Comparison of ENCODE assay signal across 20 mouse cellular contexts in the genomic region with DNA sequence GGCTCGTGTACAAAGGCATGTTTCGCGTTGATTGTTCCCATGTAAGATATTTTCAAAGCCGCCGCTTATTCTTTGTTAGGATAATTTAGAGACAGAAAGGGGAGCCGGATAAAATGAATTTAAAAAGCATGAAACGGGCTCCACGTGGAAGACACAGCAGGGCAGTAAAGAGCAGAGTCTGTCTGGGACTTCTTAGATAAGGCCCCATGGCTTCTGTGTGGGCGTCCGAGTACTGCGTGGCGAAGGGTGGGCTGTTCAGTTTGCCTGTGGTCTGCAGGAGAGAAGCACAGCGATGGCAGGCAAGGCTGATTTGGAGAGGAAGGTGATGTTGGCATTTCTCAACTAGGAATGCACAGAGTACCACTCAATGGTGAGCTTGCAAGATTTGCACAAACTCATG. TPM values are rescaled to one million over a fixed set of nuclear protein-coding genes. Genes with fewer than 3 reads are reported as not detected.
A peak's percentile ranks its signal among the peaks of the same experiment; 100 is the strongest.
DNase-seq lines count a peak whose midpoint lies in the region; ATAC-seq and TF ChIP-seq lines count a peak whose summit lies in the region.
"Had no signal": no experiment of that assay in that cellular context is flagged by ENCODE, and none has a peak within 500 bp of the region (broad histone marks: within the 10 kb centered on the region; RNA-seq: fewer than 3 reads in every experiment).

No protein-coding gene starts in this region.

- TF ChIP-seq POLR2A in lung, adult 2 months (IDR thresholded peaks at IDR 0.05; ENCODE audit: borderline replicate concordance, extremely low read depth, low read depth, low read length) = no peak

- peaks cover 27% of the 10 kb centered on the region for H3K4me1 ChIP-seq in forebrain, embryonic 10.5 days
- peaks cover 2% of the 10 kb centered on the region; the same call in 1 of the 2 replicates for H3K4me1 ChIP-seq in forebrain, embryonic 11.5 days (replicated peaks; ENCODE audit: control insufficient read depth, insufficient read depth, low read length)
- H3K4me1 ChIP-seq in hindbrain, embryonic 13.5 days (replicated peaks) = peaks cover 37% of the 10 kb centered on the region
- H3K4me1 ChIP-seq in midbrain, embryonic 13.5 days (replicated peaks) = peaks cover 57% of the 10 kb centered on the region
- H3K4me1 ChIP-seq in lung, postnatal 0 days (ENCODE audit: insufficient read depth, low read depth, low read length) = no peaks in the 10 kb centered on the region
- no peaks in the 10 kb centered on the region for H3K4me1 ChIP-seq in lung, adult 2 months (ENCODE audit: control insufficient read depth, insufficient read depth, low read length)
- H3K4me1 ChIP-seq: liver, embryonic 12.5 days had no signal

- 86% methylated on average over 13 of the region's 13 CpGs for WGBS in forebrain, embryonic 10.5 days
- WGBS in forebrain, embryonic 11.5 days = 66% methylated on average over 13 of the region's 13 CpGs
- 36% methylated on average over 13 of the region's 13 CpGs for WGBS in hindbrain, embryonic 13.5 days
- 34% methylated on average over 13 of the region's 13 CpGs for WGBS in midbrain, embryonic 13.5 days
- 88% methylated on average over 13 of the region's 13 CpGs for WGBS in lung, postnatal 0 days
- WGBS in lung, adult 2 months = 87% methylated on average over 13 of the region's 13 CpGs

- TF ChIP-seq CTCF in lung, postnatal 0 days (IDR thresholded peaks at IDR 0.05) = no peak
- TF ChIP-seq CTCF in lung, adult 2 months (IDR thresholded peaks at IDR 0.05; ENCODE audit: insufficient read depth, low read length) = no peak

- peak overlapping the region; percentile 56; the same call in 1 of the 2 replicates for H3K27ac ChIP-seq in forebrain, embryonic 10.5 days
- H3K27ac ChIP-seq in forebrain, embryonic 11.5 days (ENCODE audit: low read depth, low read length) = no peak overlapping the region
- peak overlapping the region; percentile 63 for H3K27ac ChIP-seq in hindbrain, embryonic 13.5 days
- peak overlapping the region; percentile 82 for H3K27ac ChIP-seq in midbrain, embryonic 13.5 days
- no peak overlapping the region for H3K27ac ChIP-seq in lung, postnatal 0 days (ENCODE audit: low read length)
- H3K27ac ChIP-seq: heart, embryonic 10.5 days; liver, embryonic 12.5 days had no signal

- TF ChIP-seq EP300 in lung, postnatal 0 days (IDR thresholded peaks at IDR 0.05) = no peak

- H3K9me3 ChIP-seq in forebrain, embryonic 10.5 days = no peaks in the 10 kb centered on the region
- no peaks in the 10 kb centered on the region for H3K9me3 ChIP-seq in forebrain, embryonic 11.5 days (ENCODE audit: control insufficient read depth, low read length)
- no peaks in the 10 kb centered on the region for H3K9me3 ChIP-seq in hindbrain, embryonic 13.5 days
- no peaks in the 10 kb centered on the region for H3K9me3 ChIP-seq in midbrain, embryonic 13.5 days
- no peaks in the 10 kb centered on the region for H3K9me3 ChIP-seq in lung, postnatal 0 days (ENCODE audit: low read length)
- H3K9me3 ChIP-seq: heart, embryonic 10.5 days; liver, embryonic 12.5 days had no signal

- no peak overlapping the region for H3K4me2 ChIP-seq in forebrain, embryonic 11.5 days (ENCODE audit: low read depth, low read length, severe bottlenecking)
- H3K4me2 ChIP-seq in hindbrain, embryonic 13.5 days = no peak overlapping the region
- peak overlapping the region; percentile 9; the same call in 1 of the 2 replicates for H3K4me2 ChIP-seq in midbrain, embryonic 13.5 days (replicated peaks)
- H3K4me2 ChIP-seq in lung, postnatal 0 days (replicated peaks; ENCODE audit: low read depth, low read length) = no peak overlapping the region
- H3K4me2 ChIP-seq: liver, embryonic 12.5 days had no signal

- H3K4me3 ChIP-seq in forebrain, embryonic 10.5 days = no peak overlapping the region
- no peak overlapping the region for H3K4me3 ChIP-seq in forebrain, embryonic 11.5 days (ENCODE audit: low read depth, low read length)
- H3K4me3 ChIP-seq in hindbrain, embryonic 13.5 days = no peak overlapping the region
- no peak overlapping the region for H3K4me3 ChIP-seq in midbrain, embryonic 13.5 days (replicated peaks)
- no peak overlapping the region for H3K4me3 ChIP-seq in lung, postnatal 0 days (ENCODE audit: low read depth, low read length)
- H3K4me3 ChIP-seq in lung, adult 2 months (replicated peaks; ENCODE audit: extremely low read depth, low read depth, low read length) = no peak overlapping the region
- H3K4me3 ChIP-seq: heart, embryonic 10.5 days; liver, embryonic 12.5 days; megakaryocyte, embryonic 14.5 days had no signal

- no peak overlapping the region for H3K9ac ChIP-seq in forebrain, embryonic 11.5 days (ENCODE audit: low read length)
- peak overlapping the region; percentile 19; the same call in 1 of the 2 replicates for H3K9ac ChIP-seq in hindbrain, embryonic 13.5 days
- no peak overlapping the region for H3K9ac ChIP-seq in midbrain, embryonic 13.5 days (replicated peaks)
- H3K9ac ChIP-seq in lung, postnatal 0 days (replicated peaks; ENCODE audit: low read depth) = no peak overlapping the region
- H3K9ac ChIP-seq: liver, embryonic 12.5 days had no signal

- no peak for DNase-seq in forebrain, embryonic 10.5 days (ENCODE audit: extremely low spot score, low spot score)
- DNase-seq in forebrain, embryonic 11.5 days (ENCODE audit: low spot score) = no peak
- no peak for DNase-seq in ovary, postnatal 36 days (ENCODE audit: low spot score)
- no peak for DNase-seq in lung, postnatal 0 days (ENCODE audit: low spot score)
- no peak for DNase-seq in lung, adult 2 months
- DNase-seq in left cerebral cortex, adult 9 months (ENCODE audit: low spot score in 2 of 2) = no peak
- DNase-seq: adrenal gland, postnatal 14 days; cerebellum, postnatal 10 days; gastrocnemius, postnatal 25 days; heart, postnatal 14 days; kidney, postnatal 14 days; left cerebral cortex, postnatal 4 days; right cerebral cortex, postnatal 25 days; thymus, adult 2 months had no signal

- peaks cover 3% of the 10 kb centered on the region; the same call in 1 of the 2 replicates for H3K36me3 ChIP-seq in forebrain, embryonic 10.5 days (replicated peaks)
- no peaks in the 10 kb centered on the region for H3K36me3 ChIP-seq in forebrain, embryonic 11.5 days (ENCODE audit: control insufficient read depth, insufficient read depth, low read length)
- peaks cover 62% of the 10 kb centered on the region for H3K36me3 ChIP-seq in hindbrain, embryonic 13.5 days
- H3K36me3 ChIP-seq in midbrain, embryonic 13.5 days = peaks cover 56% of the 10 kb centered on the region
- H3K36me3 ChIP-seq in lung, postnatal 0 days (ENCODE audit: insufficient read depth, low read length) = no peaks in the 10 kb centered on the region
- H3K36me3 ChIP-seq: heart, embryonic 10.5 days; liver, embryonic 12.5 days had no signal

- H3K27me3 ChIP-seq in forebrain, embryonic 10.5 days (ENCODE audit: poor library complexity, severe bottlenecking) = no peaks in the 10 kb centered on the region
- no peaks in the 10 kb centered on the region for H3K27me3 ChIP-seq in forebrain, embryonic 11.5 days (ENCODE audit: control insufficient read depth, insufficient read depth, low read length)
- H3K27me3 ChIP-seq in hindbrain, embryonic 13.5 days = no peaks in the 10 kb centered on the region
- peaks cover 4% of the 10 kb centered on the region; the same call in 1 of the 2 replicates for H3K27me3 ChIP-seq in midbrain, embryonic 13.5 days
- H3K27me3 ChIP-seq in lung, postnatal 0 days (replicated peaks; ENCODE audit: insufficient read depth, low read length) = no peaks in the 10 kb centered on the region
- H3K27me3 ChIP-seq: liver, embryonic 12.5 days had no signal

- ATAC-seq in forebrain, embryonic 11.5 days (replicated peaks; ENCODE audit: low FRiP score) = no peak
- 0 out of 2 replicates have a peak, but pooled peaks have one; percentile 15 for ATAC-seq in hindbrain, embryonic 13.5 days (ENCODE audit: low FRiP score)
- 0 out of 2 replicates have a peak, but pooled peaks have one; percentile 47 for ATAC-seq in midbrain, embryonic 13.5 days
- no peak for ATAC-seq in lung, postnatal 0 days
- ATAC-seq: intestine, embryonic 16.5 days; liver, embryonic 12.5 days had no signal

RNA-seq across cellular contexts. Expression of a gene that starts 57.6 kb away (rescaled TPM):
- polyA plus RNA-seq in forebrain, embryonic 10.5 days (2016; fragmentation: Nextera tagmentation; extraction: Ambion mirVana) = 9.8 and 16.1 TPM in 2 replicates
- 24.9 and 27.1 TPM in 2 replicates for polyA plus RNA-seq in forebrain, embryonic 11.5 days (2014; fragmentation: Nextera tagmentation; extraction: Ambion mirVana)
- polyA plus RNA-seq in hindbrain, embryonic 13.5 days (2015; fragmentation: Nextera tagmentation; extraction: Ambion mirVana) = 451 and 461 TPM in 2 replicates
- polyA plus RNA-seq in midbrain, embryonic 13.5 days (2015; fragmentation: Nextera tagmentation; extraction: Ambion mirVana) = 444 and 467 TPM in 2 replicates
- polyA plus RNA-seq in lung, postnatal 0 days (2015; fragmentation: Nextera tagmentation; extraction: Ambion mirVana) = 0.20 and 0.38 TPM in 2 replicates
- polyA plus RNA-seq in lung, adult 2 months (2012; rRNA removed) = 1.2 and 1.7 TPM in 2 replicates

Comparison
In these comparisons a context has a peak if more than half of its experiments do, and no peak if none do; other contexts are left out.
1. H3K27ac ChIP-seq: peak in forebrain, embryonic 10.5 days (single experiment), hindbrain, embryonic 13.5 days (single experiment) and midbrain, embryonic 13.5 days (single experiment); none in forebrain, embryonic 11.5 days (single experiment) and lung, postnatal 0 days (single experiment).
2. ATAC-seq: peak in hindbrain, embryonic 13.5 days (single experiment) and midbrain, embryonic 13.5 days (single experiment); none in forebrain, embryonic 11.5 days (single experiment) and lung, postnatal 0 days (single experiment).
3. RNA of a gene that starts 57.6 kb away (polyA plus RNA-seq): 444 to 467 TPM in midbrain, embryonic 13.5 days and 451 to 461 TPM in hindbrain, embryonic 13.5 days; 24.9 to 27.1 TPM in forebrain, embryonic 11.5 days, 9.8 to 16.1 TPM in forebrain, embryonic 10.5 days, 1.2 to 1.7 TPM in lung, adult 2 months and 0.20 to 0.38 TPM in lung, postnatal 0 days; every median in the first group is over 10 times any median in the second.